Mouse (Mus musculus): ENCODE measurements around the gene Tatdn3. TPM values are rescaled to one million over a fixed set of nuclear protein-coding genes. Genes with fewer than 3 reads are reported as not detected.

Tatdn3 gene
- polyA plus RNA-seq, 1 experiment from 2014 or later, result 6.7 TPM

DNA sequence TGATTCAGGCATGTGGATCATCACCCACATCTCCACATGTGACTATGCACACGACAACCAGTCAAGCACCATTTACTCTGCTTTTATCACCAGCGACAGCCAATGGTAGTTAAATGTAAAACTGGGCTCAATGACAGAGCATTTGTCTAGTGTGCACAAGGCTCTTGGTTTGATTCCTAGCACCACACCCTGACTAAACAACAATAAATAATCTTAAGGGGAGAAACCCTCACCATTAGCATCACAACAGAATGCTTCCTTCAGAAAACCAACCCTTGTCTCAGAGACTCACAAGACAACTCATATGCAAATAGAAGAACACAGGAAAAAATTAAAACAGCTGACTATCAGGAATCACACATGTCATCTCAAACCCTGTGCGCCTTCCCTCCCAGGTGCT lies 48.5 kb downstream of the Tatdn3 start:
- Histone ChIP-seq H3K27me3 (no peaks in the 10 kb centered on the region), H3K4me3 (replicated peaks) (no peak overlapping the region), H3K27ac (replicated peaks) (no peak overlapping the region), H3K9me3 (replicated peaks) (no peaks in the 10 kb centered on the region), H3K36me3 (replicated peaks) (peaks cover 33% of the 10 kb centered on the region), H3K4me1 (replicated peaks) (no peaks in the 10 kb centered on the region), H3K9ac (no peak overlapping the region), H3K4me2 (no peak overlapping the region)
- ATAC-seq (ENCODE audit: insufficient read depth), result no peak
- 76% methylated on average over 3 of the region's 3 CpGs for WGBS (ENCODE audit: insufficient replicate concordance)

DNA sequence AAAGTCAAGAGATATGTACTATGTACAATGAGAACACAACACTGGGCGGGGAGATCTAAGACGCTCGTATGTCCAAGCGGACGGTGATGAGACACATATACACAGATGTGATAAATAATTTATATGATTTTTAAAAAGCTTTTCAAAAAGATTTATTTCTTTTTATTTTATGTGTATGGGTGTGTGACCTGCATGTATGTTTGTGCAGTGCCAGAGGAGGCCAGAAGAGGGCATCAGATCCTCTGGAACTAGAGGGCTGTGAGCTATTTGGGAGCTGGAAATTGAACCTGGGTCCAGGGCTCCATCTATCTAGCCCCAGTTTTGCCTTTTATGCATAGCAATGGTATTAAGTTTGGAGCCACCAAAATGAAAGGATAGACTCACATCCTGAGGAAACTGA lies 54.0 kb downstream of the Tatdn3 start:
- Histone ChIP-seq H3K4me1 (replicated peaks) (no peaks in the 10 kb centered on the region), H3K27ac (replicated peaks) (no peak overlapping the region), H3K27me3 (no peaks in the 10 kb centered on the region), H3K4me2 (no peak overlapping the region), H3K9me3 (replicated peaks) (no peaks in the 10 kb centered on the region), H3K36me3 (replicated peaks) (peaks cover 49% of the 10 kb centered on the region), H3K9ac (no peak overlapping the region), H3K4me3 (replicated peaks) (no peak overlapping the region)
- WGBS (ENCODE audit: insufficient replicate concordance), result 93% methylated on average over 5 of the region's 5 CpGs
- ATAC-seq (ENCODE audit: insufficient read depth), result no peak

DNA sequence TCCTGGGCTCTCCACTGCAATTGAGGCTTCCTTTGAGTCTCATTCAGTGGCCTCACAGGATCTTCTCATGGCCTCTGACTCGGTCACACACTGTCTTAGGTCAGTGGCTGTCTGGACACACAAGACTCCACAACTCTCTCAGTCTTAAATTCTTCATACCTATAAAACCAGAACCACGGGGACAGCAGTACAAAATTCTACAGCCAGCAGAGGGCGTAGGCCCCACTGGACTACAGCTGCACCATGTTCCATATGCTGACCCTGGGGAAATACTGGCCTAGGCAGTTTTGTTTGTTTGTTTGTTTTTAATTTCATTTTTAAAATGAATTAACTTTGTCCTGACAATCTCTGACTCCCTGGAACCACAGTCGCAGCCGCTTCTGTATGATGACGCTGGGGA lies 60.5 kb downstream of the Tatdn3 start:
- WGBS (ENCODE audit: insufficient replicate concordance), result 59% methylated on average over 6 of the region's 6 CpGs
- Histone ChIP-seq H3K4me3 (replicated peaks) (no peak overlapping the region), H3K9me3 (replicated peaks) (no peaks in the 10 kb centered on the region), H3K36me3 (replicated peaks) (peaks cover 5% of the 10 kb centered on the region), H3K27ac (replicated peaks) (no peak overlapping the region), H3K27me3 (no peaks in the 10 kb centered on the region), H3K9ac (no peak overlapping the region), H3K4me1 (replicated peaks) (no peaks in the 10 kb centered on the region), H3K4me2 (no peak overlapping the region)
- ATAC-seq (ENCODE audit: insufficient read depth), result no peak

DNA sequence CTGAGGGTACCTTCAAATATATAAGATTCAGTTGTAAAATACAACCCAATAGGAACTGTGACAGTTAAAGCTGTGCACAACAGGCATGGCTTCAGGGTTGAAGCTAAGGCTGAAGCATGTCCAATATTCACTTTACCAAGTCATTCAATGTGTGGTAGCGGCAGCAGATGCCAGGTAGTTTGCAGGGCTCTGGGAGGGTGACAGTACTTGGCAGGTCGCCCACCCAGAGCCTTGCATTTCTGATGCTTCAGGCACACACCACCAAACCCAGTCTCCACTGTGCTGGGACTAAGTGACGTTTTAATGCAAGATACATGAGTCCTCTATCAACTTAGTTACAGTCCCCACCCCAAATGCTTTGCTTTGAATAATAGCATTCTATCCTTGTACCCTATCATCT lies 62.0 kb downstream of the Tatdn3 start:
- Histone ChIP-seq H3K4me1 (replicated peaks) (no peaks in the 10 kb centered on the region), H3K9me3 (replicated peaks) (no peaks in the 10 kb centered on the region), H3K27ac (replicated peaks) (no peak overlapping the region), H3K4me2 (no peak overlapping the region), H3K4me3 (replicated peaks) (no peak overlapping the region), H3K27me3 (no peaks in the 10 kb centered on the region), H3K36me3 (replicated peaks) (peaks cover 3% of the 10 kb centered on the region; the same call in 1 of the 2 replicates), H3K9ac (no peak overlapping the region)
- ATAC-seq (ENCODE audit: insufficient read depth), result no peak
- 77% methylated on average over 3 of the region's 3 CpGs for WGBS (ENCODE audit: insufficient replicate concordance)

DNA sequence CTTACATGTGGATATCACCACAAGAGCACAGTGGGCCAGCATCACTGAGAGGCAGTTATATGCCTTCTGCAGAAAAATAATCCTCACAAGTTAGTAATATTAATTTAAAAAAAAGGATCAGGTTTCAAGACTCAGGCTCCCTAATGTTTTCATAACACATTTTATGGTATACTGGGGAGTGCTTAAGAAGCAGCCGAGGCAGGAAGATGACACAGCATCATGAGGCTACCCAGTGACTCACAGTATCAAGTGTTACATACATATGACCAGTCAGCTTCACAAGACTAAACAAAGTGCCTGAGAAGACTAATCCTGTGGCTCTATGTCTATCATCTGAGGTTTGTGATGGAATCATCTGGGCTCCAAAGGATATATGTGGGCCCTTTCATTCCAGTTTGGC lies 64.7 kb downstream of the Tatdn3 start:
- no peak overlapping the region for H3K4me3 ChIP-seq (replicated peaks)
- WGBS (ENCODE audit: insufficient replicate concordance), result 31% methylated on average over 1 of the region's 1 CpGs
- ATAC-seq (ENCODE audit: insufficient read depth), result no peak
- H3K4me2 ChIP-seq, result no peak overlapping the region
- no peaks in the 10 kb centered on the region for H3K27me3 ChIP-seq
- no peak overlapping the region for H3K9ac ChIP-seq
- H3K9me3 ChIP-seq (replicated peaks), result no peaks in the 10 kb centered on the region
- no peaks in the 10 kb centered on the region for H3K4me1 ChIP-seq (replicated peaks)
- no peak overlapping the region for H3K27ac ChIP-seq (replicated peaks)
- no peaks in the 10 kb centered on the region for H3K36me3 ChIP-seq (replicated peaks)

DNA sequence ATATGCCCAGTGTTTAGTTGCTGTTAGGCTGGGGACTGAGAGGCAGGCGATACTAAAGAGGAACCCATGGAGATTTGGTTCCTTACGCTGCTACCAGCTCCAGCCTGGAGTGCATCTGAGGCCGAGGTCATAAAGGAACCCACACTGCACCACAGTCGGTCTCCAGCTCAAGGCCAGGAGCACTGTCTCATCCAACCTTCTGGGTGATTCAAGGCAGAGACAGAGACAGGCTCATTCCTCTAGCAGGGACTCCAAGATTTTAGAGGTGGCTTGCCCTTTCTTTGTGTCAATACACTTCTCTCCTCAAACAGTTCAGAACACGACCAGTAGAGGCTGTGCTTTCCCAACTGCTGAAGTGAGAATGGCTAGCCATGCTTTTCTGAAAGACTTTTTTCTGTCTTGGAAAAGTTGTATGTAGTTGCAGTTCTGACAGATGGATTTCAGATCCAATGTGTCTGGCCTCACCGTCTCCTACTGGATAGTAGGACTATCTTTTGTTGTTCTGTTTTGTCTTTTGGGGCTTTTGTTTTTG lies 66.3 kb downstream of the Tatdn3 start:
- Histone ChIP-seq H3K9ac (no peak overlapping the region), H3K27ac (replicated peaks) (no peak overlapping the region), H3K4me2 (no peak overlapping the region), H3K36me3 (replicated peaks) (no peaks in the 10 kb centered on the region), H3K4me3 (replicated peaks) (no peak overlapping the region), H3K27me3 (no peaks in the 10 kb centered on the region), H3K4me1 (replicated peaks) (no peaks in the 10 kb centered on the region), H3K9me3 (replicated peaks) (no peaks in the 10 kb centered on the region)
- no peak for ATAC-seq (ENCODE audit: insufficient read depth)
- 42% methylated on average over 6 of the region's 6 CpGs for WGBS (ENCODE audit: insufficient replicate concordance)

Other genes starting within 250 kb of the Tatdn3 start
- gene Rps6kc1, start 151.2 kb downstream of the Tatdn3 start, polyA plus RNA-seq (2015; fragmentation: Nextera tagmentation; extraction: Ambion mirVana), result 3.4 and 3.5 TPM in 2 replicates
- gene Angel2, start 137.8 kb downstream of the Tatdn3 start, polyA plus RNA-seq (2015; fragmentation: Nextera tagmentation; extraction: Ambion mirVana), result 11.3 and 13.4 TPM in 2 replicates
- gene Vash2, start 83.6 kb downstream of the Tatdn3 start, polyA plus RNA-seq (2015; fragmentation: Nextera tagmentation; extraction: Ambion mirVana), result 0.88 and 1.2 TPM in 2 replicates
- gene Flvcr1, start 36.8 kb downstream of the Tatdn3 start, polyA plus RNA-seq (2015; fragmentation: Nextera tagmentation; extraction: Ambion mirVana), result 2.5 and 3.4 TPM in 2 replicates
- gene Spata45, start 26.3 kb downstream of the Tatdn3 start, polyA plus RNA-seq (2015; fragmentation: Nextera tagmentation; extraction: Ambion mirVana), result not detected in 2 replicates
- 14.3 and 14.6 TPM in 2 replicates for gene Nsl1, start 80 bp upstream of the Tatdn3 start, polyA plus RNA-seq (2015; fragmentation: Nextera tagmentation; extraction: Ambion mirVana)
- gene Batf3, start 34.9 kb upstream of the Tatdn3 start, polyA plus RNA-seq (2015; fragmentation: Nextera tagmentation; extraction: Ambion mirVana), result 1.9 and 2.0 TPM in 2 replicates
- not detected in 2 replicates for gene Fam71a, start 101.9 kb upstream of the Tatdn3 start, polyA plus RNA-seq (2015; fragmentation: Nextera tagmentation; extraction: Ambion mirVana)
- gene Atf3, start 155.1 kb upstream of the Tatdn3 start, polyA plus RNA-seq (2015; fragmentation: Nextera tagmentation; extraction: Ambion mirVana), result 1.4 and 2.2 TPM in 2 replicates